Mouse (Mus musculus) embryo, embryonic 11.5 days (tissue): ENCODE measurements around the gene Ccdc167.
"Not testable (repeated sequence)": the region's sequence is repeated elsewhere in the genome, so short reads cannot be mapped to it uniquely, and the experiment has no call there.

Experiments
- DNase-seq: peaks from one replicate; pipeline ENCODE4 v3.0.0-alpha.2; 2012; ENCODE audit warnings: low read depth, low spot score

Ccdc167 gene

GRCm38 (mm10) chr17:29719628-29720575, 3.1 kb upstream of the Ccdc167 start:
- no peak for DNase-seq

- no peak for DNase-seq
Measured at GRCm38 (mm10) chr17:29718660-29719059, 1.8 kb upstream of the Ccdc167 start.

GRCm38 (mm10) chr17:29713734-29714133, 3.1 kb downstream of the Ccdc167 start:
- DNase-seq = not testable (repeated sequence)

- DNase-seq = no peak
Measured at GRCm38 (mm10) chr17:29712565-29712964, 4.3 kb downstream of the Ccdc167 start.

GRCm38 (mm10) chr17:29711745-29712431, 5.0 kb downstream of the Ccdc167 start:
- DNase-seq = no peak

GRCm38 (mm10) chr17:29711076-29711744, 5.6 kb downstream of the Ccdc167 start:
- no peak for DNase-seq

GRCm38 (mm10) chr17:29710562-29711044, 6.2 kb downstream of the Ccdc167 start:
- no peak for DNase-seq

GRCm38 (mm10) chr17:29708783-29709182, 8.1 kb downstream of the Ccdc167 start:
- no peak for DNase-seq

- DNase-seq = no peak
Measured at GRCm38 (mm10) chr17:29706981-29707545, 9.8 kb downstream of the Ccdc167 start.

GRCm38 (mm10) chr17:29705881-29706280, 11.0 kb downstream of the Ccdc167 start:
- no peak for DNase-seq

GRCm38 (mm10) chr17:29704781-29705180, 12.1 kb downstream of the Ccdc167 start:
- no peak for DNase-seq

- no peak for DNase-seq
Measured at GRCm38 (mm10) chr17:29702938-29703710, 13.7 kb downstream of the Ccdc167 start.

GRCm38 (mm10) chr17:29700573-29700972, 16.3 kb downstream of the Ccdc167 start:
- no peak for DNase-seq

- DNase-seq = no peak
Measured at GRCm38 (mm10) chr17:29698421-29698820, 18.4 kb downstream of the Ccdc167 start.

GRCm38 (mm10) chr17:29696940-29697339, 19.9 kb downstream of the Ccdc167 start:
- DNase-seq = no peak

GRCm38 (mm10) chr17:29694516-29694915, 22.3 kb downstream of the Ccdc167 start:
- no peak for DNase-seq

- no peak for DNase-seq
Measured at GRCm38 (mm10) chr17:29693571-29693970, 23.3 kb downstream of the Ccdc167 start.

GRCm38 (mm10) chr17:29692827-29693226, 24.0 kb downstream of the Ccdc167 start:
- no peak for DNase-seq

- no peak for DNase-seq
Measured at GRCm38 (mm10) chr17:29690257-29690656, 26.6 kb downstream of the Ccdc167 start.

GRCm38 (mm10) chr17:29688610-29689009, 28.2 kb downstream of the Ccdc167 start:
- no peak for DNase-seq

GRCm38 (mm10) chr17:29687373-29687772, 29.5 kb downstream of the Ccdc167 start:
- no peak for DNase-seq
